Mouse (Mus musculus): ENCODE measurements at regions not wholly inside any gene's neighbourhood (a gene's known extent, or its start where the extent isn't known, plus 50 kb on each side); places are given as distances from the start of the nearest gene placed in this dataset.
A peak's percentile ranks its signal among the peaks of the same experiment; 100 is the strongest.

DNA sequence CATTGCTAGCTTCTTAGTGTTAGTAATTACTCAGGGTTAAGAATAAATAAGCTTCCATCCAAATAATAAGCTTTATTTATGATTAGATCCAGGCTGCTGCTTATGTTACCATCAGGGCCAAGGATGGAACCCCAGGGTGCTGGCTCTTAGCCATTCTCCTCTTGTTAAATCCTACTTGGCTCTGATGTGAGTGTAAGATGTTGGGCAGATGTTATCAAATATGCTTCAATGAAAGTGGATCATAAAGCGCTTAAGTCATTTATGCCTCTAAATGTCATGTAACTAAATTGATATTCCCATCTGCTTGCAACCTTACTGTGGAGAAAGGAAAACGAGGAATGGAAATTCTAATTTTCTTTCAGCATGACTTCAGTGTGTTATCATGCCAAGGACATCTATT is 426.4 kb upstream of the Lrrc4c start:
- Histone ChIP-seq H3K27ac (ENCODE audit: low read depth, low read length) (no peak overlapping the region), H3K9ac (ENCODE audit: low read length) (no peak overlapping the region), H3K9me3 (replicated peaks; ENCODE audit: control insufficient read depth, low read length) (no peaks in the 10 kb centered on the region), H3K4me1 (ENCODE audit: control insufficient read depth, insufficient read depth, low read length) (no peaks in the 10 kb centered on the region), H3K27me3 (replicated peaks; ENCODE audit: control insufficient read depth, insufficient read depth, low read length) (no peaks in the 10 kb centered on the region), H3K36me3 (ENCODE audit: control insufficient read depth, insufficient read depth, low read length) (no peaks in the 10 kb centered on the region), H3K4me3 (ENCODE audit: low read depth, low read length) (no peak overlapping the region), H3K4me2 (ENCODE audit: low read length) (no peak overlapping the region)
- DNase-seq (ENCODE audit: low spot score) = peak; percentile 69
- ATAC-seq = peak; percentile 58; the same call in 1 of the 2 replicates
- WGBS = 60% methylated on average over 2 of the region's 2 CpGs

GRCm38 (mm10) chr2:95905026-95905425 is 412.9 kb upstream of the Lrrc4c start:
- no peak overlapping the region for H3K9ac ChIP-seq (ENCODE audit: low read length)
- WGBS = 62% methylated on average over 4 of the region's 4 CpGs
- no peak overlapping the region for H3K4me2 ChIP-seq (ENCODE audit: low read length)
- no peak overlapping the region for H3K4me3 ChIP-seq (ENCODE audit: low read depth, low read length)
- DNase-seq (ENCODE audit: low spot score) (no peak), ATAC-seq (no peak)
- no peak overlapping the region for H3K27ac ChIP-seq (ENCODE audit: low read depth, low read length)
- no peaks in the 10 kb centered on the region for H3K4me1 ChIP-seq (ENCODE audit: control insufficient read depth, insufficient read depth, low read length)
- H3K9me3 ChIP-seq (replicated peaks; ENCODE audit: control insufficient read depth, low read length) = no peaks in the 10 kb centered on the region
- H3K27me3 ChIP-seq (replicated peaks; ENCODE audit: control insufficient read depth, insufficient read depth, low read length) = no peaks in the 10 kb centered on the region
- no peaks in the 10 kb centered on the region for H3K36me3 ChIP-seq (ENCODE audit: control insufficient read depth, insufficient read depth, low read length)

GRCm38 (mm10) chr2:95909758-95910157 is 408.2 kb upstream of the Lrrc4c start:
- Histone ChIP-seq H3K9me3 (replicated peaks; ENCODE audit: control insufficient read depth, low read length) (no peaks in the 10 kb centered on the region), H3K4me2 (ENCODE audit: low read length) (no peak overlapping the region), H3K9ac (ENCODE audit: low read length) (no peak overlapping the region), H3K4me1 (ENCODE audit: control insufficient read depth, insufficient read depth, low read length) (no peaks in the 10 kb centered on the region), H3K27ac (ENCODE audit: low read depth, low read length) (no peak overlapping the region), H3K27me3 (replicated peaks; ENCODE audit: control insufficient read depth, insufficient read depth, low read length) (no peaks in the 10 kb centered on the region), H3K4me3 (ENCODE audit: low read depth, low read length) (no peak overlapping the region), H3K36me3 (ENCODE audit: control insufficient read depth, insufficient read depth, low read length) (no peaks in the 10 kb centered on the region)
- ATAC-seq (no peak), DNase-seq (ENCODE audit: low spot score) (no peak)

GRCm38 (mm10) chr2:95910160-95910559 is 407.8 kb upstream of the Lrrc4c start:
- DNase-seq (ENCODE audit: low spot score) = no peak
- Histone ChIP-seq H3K36me3 (ENCODE audit: control insufficient read depth, insufficient read depth, low read length) (no peaks in the 10 kb centered on the region), H3K9me3 (replicated peaks; ENCODE audit: control insufficient read depth, low read length) (no peaks in the 10 kb centered on the region), H3K27ac (ENCODE audit: low read depth, low read length) (no peak overlapping the region), H3K9ac (ENCODE audit: low read length) (no peak overlapping the region), H3K27me3 (replicated peaks; ENCODE audit: control insufficient read depth, insufficient read depth, low read length) (no peaks in the 10 kb centered on the region), H3K4me2 (ENCODE audit: low read length) (no peak overlapping the region), H3K4me1 (ENCODE audit: control insufficient read depth, insufficient read depth, low read length) (no peaks in the 10 kb centered on the region), H3K4me3 (ENCODE audit: low read depth, low read length) (no peak overlapping the region)
- no peak for ATAC-seq
- 34% methylated on average over 2 of the region's 2 CpGs for WGBS
